Mouse (Mus musculus): ENCODE data around the gene 2310039H08Rik.

2310039H08Rik gene

GRCm38 (mm10) chr17:46772404-46773277, at the start of gene 2310039H08Rik:
Gene 2310039H08Rik (plus strand): TSS chr17:46772635.
- DNase-seq: peak; percentile 83 to 86

- DNase-seq: no peak
Observed at GRCm38 (mm10) chr17:46724477-46725084, 47.9 kb upstream of the 2310039H08Rik start.

- peak in 1 of 2 experiments; percentile 27 for DNase-seq
Observed at GRCm38 (mm10) chr17:46725273-46725672, 47.2 kb upstream of the 2310039H08Rik start.

GRCm38 (mm10) chr17:46725731-46726645, 46.4 kb upstream of the 2310039H08Rik start:
- DNase-seq: no peak

GRCm38 (mm10) chr17:46727271-46727670, 45.2 kb upstream of the 2310039H08Rik start:
- DNase-seq: no peak

- peak; percentile 32 to 58 for DNase-seq
Observed at GRCm38 (mm10) chr17:46728021-46728420, 44.4 kb upstream of the 2310039H08Rik start.

- peak in 1 of 2 experiments; percentile 10 for DNase-seq
Observed at GRCm38 (mm10) chr17:46728496-46728895, 43.9 kb upstream of the 2310039H08Rik start.

GRCm38 (mm10) chr17:46728904-46729318, 43.5 kb upstream of the 2310039H08Rik start, which contains the start of gene Gnmt:
Gene Gnmt (minus strand): TSS chr17:46729168.
- DNase-seq: peak; percentile 79 to 89

- no peak for DNase-seq
Observed at GRCm38 (mm10) chr17:46734055-46734454, 38.4 kb upstream of the 2310039H08Rik start.

- no peak for DNase-seq
Observed at GRCm38 (mm10) chr17:46735287-46735686, 37.1 kb upstream of the 2310039H08Rik start.

- DNase-seq: peak; percentile 19 to 32
Observed at GRCm38 (mm10) chr17:46736160-46736559, 36.3 kb upstream of the 2310039H08Rik start.

- DNase-seq: no peak
Observed at GRCm38 (mm10) chr17:46741305-46741704, 31.1 kb upstream of the 2310039H08Rik start.

GRCm38 (mm10) chr17:46742986-46743385, 29.4 kb upstream of the 2310039H08Rik start:
- peak; percentile 71 to 80 for DNase-seq

GRCm38 (mm10) chr17:46745506-46745905, 26.9 kb upstream of the 2310039H08Rik start:
- DNase-seq: no peak

- peak; percentile 16 to 18 for DNase-seq
Observed at GRCm38 (mm10) chr17:46747234-46747633, 25.2 kb upstream of the 2310039H08Rik start.

- DNase-seq: no peak
Observed at GRCm38 (mm10) chr17:46747806-46748205, 24.6 kb upstream of the 2310039H08Rik start.

- DNase-seq: no peak
Observed at GRCm38 (mm10) chr17:46749282-46749681, 23.2 kb upstream of the 2310039H08Rik start.

- DNase-seq: no peak
Observed at GRCm38 (mm10) chr17:46750580-46750979, 21.9 kb upstream of the 2310039H08Rik start.

- peak; percentile 62 to 74 for DNase-seq
Observed at GRCm38 (mm10) chr17:46751056-46751793, 21.2 kb upstream of the 2310039H08Rik start.

- DNase-seq: peak; percentile 98
Observed at GRCm38 (mm10) chr17:46751794-46752556, 20.5 kb upstream of the 2310039H08Rik start, which contains the start of gene Cnpy3. Gene Cnpy3 (minus strand): TSS chr17:46752214.

GRCm38 (mm10) chr17:46758753-46759152, 13.7 kb upstream of the 2310039H08Rik start:
- no peak for DNase-seq

Data from lung, adult 18-20 months (tissue).